8 mouse cellular contexts compared by ENCODE assay signal in genomic region chr5:122059060-122060017, GRCm38 (mm10). TPM values are rescaled to one million over a fixed set of nuclear protein-coding genes. Genes with fewer than 3 reads are reported as not detected.
A peak's percentile ranks its signal among the peaks of the same experiment; 100 is the strongest.
DNase-seq lines count a peak whose midpoint lies in the region; ATAC-seq and TF ChIP-seq lines count a peak whose summit lies in the region.

No protein-coding gene starts in this region.

- no peaks in the 10 kb centered on the region for H3K79me2 ChIP-seq in liver, adult 2 months (ENCODE audit: control insufficient read depth, insufficient read depth, low read length)

- H3K9me3 ChIP-seq in forebrain, embryonic 15.5 days, result no peaks in the 10 kb centered on the region
- peaks cover 4% of the 10 kb centered on the region; the same call in 1 of the 2 replicates for H3K9me3 ChIP-seq in hindbrain, embryonic 12.5 days (replicated peaks)
- H3K9me3 ChIP-seq in midbrain, postnatal 0 days (ENCODE audit: low read length), result no peaks in the 10 kb centered on the region

- H3K27me3 ChIP-seq in forebrain, embryonic 15.5 days, result peaks cover 3% of the 10 kb centered on the region; the same call in 1 of the 2 replicates
- H3K27me3 ChIP-seq in hindbrain, embryonic 12.5 days, result 0 out of 2 replicates have a peak, but pooled peaks cover 4% of the 10 kb centered on the region
- H3K27me3 ChIP-seq in liver, adult 2 months (ENCODE audit: control insufficient read depth, insufficient read depth, low read length), result no peaks in the 10 kb centered on the region; the same call in 1 of the 2 replicates
- H3K27me3 ChIP-seq in midbrain, postnatal 0 days (ENCODE audit: insufficient read depth, low read length), result peaks cover 4% of the 10 kb centered on the region; the same call in 1 of the 2 replicates

- intact Hi-C loops in left cerebral cortex, postnatal 14 days (cut with DNase I), result loop anchor here (1.0 to 5.0 kb wide), 3 partner anchors 112 to 187 kb away; no protein-coding TSS in a partner anchor
- intact Hi-C loops in left cerebral cortex, postnatal 36 days (cut with DNase I), result loop anchor here (5.0 kb wide), 1 partner anchor 112 kb away; no protein-coding TSS in a partner anchor

- TF ChIP-seq CTCF in liver, adult 2 months (IDR thresholded peaks at IDR 0.05; ENCODE audit: low read depth, low read length), result peak; percentile 91
- peak; percentile 87 for TF ChIP-seq CTCF in midbrain, postnatal 0 days (IDR thresholded peaks at IDR 0.05)

- WGBS in forebrain, embryonic 15.5 days, result 25% methylated on average over 39 of the region's 39 CpGs
- 28% methylated on average over 39 of the region's 39 CpGs for WGBS in hindbrain, embryonic 12.5 days
- WGBS in liver, adult 2 months, result 20% methylated on average over 39 of the region's 39 CpGs
- WGBS in midbrain, postnatal 0 days, result 26% methylated on average over 39 of the region's 39 CpGs

- peak; percentile 59 to 66 for DNase-seq in left cerebral cortex, postnatal 14 days (ENCODE audit: low spot score in 2 of 2)
- no peak for DNase-seq in left cerebral cortex, postnatal 36 days (ENCODE audit: low spot score in 2 of 2)
- DNase-seq in cerebellum, adult 11-12 months, result peak; percentile 55
- no peak for DNase-seq in liver, adult 2 months (ENCODE audit: extremely low read depth, low read depth, low spot score)
- DNase-seq in midbrain, postnatal 0 days (ENCODE audit: low spot score), result peak; percentile 79
- DNase-seq in thymus, postnatal 25 days, result peak; percentile 26

- H3K4me2 ChIP-seq in forebrain, embryonic 15.5 days (replicated peaks), result peak overlapping the region; percentile 33
- peak overlapping the region; percentile 39 for H3K4me2 ChIP-seq in hindbrain, embryonic 12.5 days (replicated peaks)
- peak overlapping the region; percentile 51 for H3K4me2 ChIP-seq in midbrain, postnatal 0 days (ENCODE audit: low read depth, low read length, poor library complexity, severe bottlenecking)

- no peaks in the 10 kb centered on the region for H3K36me3 ChIP-seq in forebrain, embryonic 15.5 days
- H3K36me3 ChIP-seq in hindbrain, embryonic 12.5 days, result no peaks in the 10 kb centered on the region
- H3K36me3 ChIP-seq in liver, adult 2 months (ENCODE audit: control insufficient read depth, insufficient read depth, low read length), result no peaks in the 10 kb centered on the region
- H3K36me3 ChIP-seq in midbrain, postnatal 0 days (ENCODE audit: insufficient read depth, low read length), result no peaks in the 10 kb centered on the region

- H3K4me3 ChIP-seq in forebrain, embryonic 15.5 days, result 0 out of 2 replicates have a peak overlapping the region, but pooled peaks have one; percentile 12
- no peak overlapping the region for H3K4me3 ChIP-seq in hindbrain, embryonic 12.5 days
- peak overlapping the region; percentile 51; the same call in 1 of the 2 replicates for H3K4me3 ChIP-seq in liver, adult 2 months (ENCODE audit: insufficient read depth, low read depth, low read length)
- H3K4me3 ChIP-seq in midbrain, postnatal 0 days (ENCODE audit: low read depth, low read length), result peak overlapping the region; percentile 9; the same call in 1 of the 2 replicates

- no peak overlapping the region for H3K9ac ChIP-seq in forebrain, embryonic 15.5 days (replicated peaks)
- no peak overlapping the region for H3K9ac ChIP-seq in hindbrain, embryonic 12.5 days
- peak overlapping the region; percentile 56 for H3K9ac ChIP-seq in liver, adult 2 months (ENCODE audit: low read depth, low read length)
- H3K9ac ChIP-seq in midbrain, postnatal 0 days (replicated peaks; ENCODE audit: low read length, poor library complexity, severe bottlenecking), result 0 out of 2 replicates have a peak overlapping the region, but pooled peaks have one; percentile 13

- H3K4me1 ChIP-seq in forebrain, embryonic 15.5 days, result peaks cover 20% of the 10 kb centered on the region
- H3K4me1 ChIP-seq in hindbrain, embryonic 12.5 days, result peaks cover 18% of the 10 kb centered on the region
- peaks cover 7% of the 10 kb centered on the region for H3K4me1 ChIP-seq in liver, adult 2 months (ENCODE audit: control insufficient read depth, insufficient read depth, low read length)
- no peaks in the 10 kb centered on the region for H3K4me1 ChIP-seq in midbrain, postnatal 0 days (ENCODE audit: insufficient read depth, low read length)

- H3K27ac ChIP-seq in forebrain, embryonic 15.5 days (replicated peaks), result no peak overlapping the region
- no peak overlapping the region for H3K27ac ChIP-seq in hindbrain, embryonic 12.5 days
- H3K27ac ChIP-seq in liver, adult 2 months (replicated peaks; ENCODE audit: insufficient read depth, low read depth, low read length), result no peak overlapping the region
- no peak overlapping the region for H3K27ac ChIP-seq in midbrain, postnatal 0 days (ENCODE audit: low read depth, low read length)

- peak; percentile 23; the same call in 1 of the 2 replicates for ATAC-seq in forebrain, embryonic 15.5 days (replicated peaks)
- peak; percentile 27 for ATAC-seq in hindbrain, embryonic 12.5 days (ENCODE audit: low FRiP score)
- ATAC-seq in midbrain, postnatal 0 days (ENCODE audit: low FRiP score), result no peak

- TF ChIP-seq POLR2A in liver, adult 2 months (IDR thresholded peaks at IDR 0.05; ENCODE audit: extremely low read depth, insufficient read depth, low read length), result no peak

RNA-seq across cellular contexts. Expression of gene Cux2, which starts 9.4 kb away (rescaled TPM):
- total RNA-seq in left cerebral cortex, postnatal 14 days (2021), result 100 to 1,000 TPM; 204 to 256 TPM
- total RNA-seq in left cerebral cortex, postnatal 36 days (2021), result 100 to 1,000 TPM; 187 to 216 TPM
- 32.3 and 33.7 TPM in 2 replicates for polyA plus RNA-seq in forebrain, embryonic 15.5 days (2015; fragmentation: Nextera tagmentation; extraction: Ambion mirVana)
- polyA plus RNA-seq in hindbrain, embryonic 12.5 days (2016; fragmentation: Nextera tagmentation; extraction: Ambion mirVana), result 25.7 and 27.0 TPM in 2 replicates
- 4.1 and 5.9 TPM in 2 replicates for total RNA-seq in liver, adult 2 months (2014; rRNA removed)
- 11.6 and 19.5 TPM in 2 replicates for polyA plus RNA-seq in liver, adult 2 months (2012; rRNA removed)
- 40.1 and 40.2 TPM in 2 replicates for total RNA-seq in midbrain, postnatal 0 days (2014; rRNA removed)
- polyA plus RNA-seq in midbrain, postnatal 0 days (2015; fragmentation: Nextera tagmentation; extraction: Ambion mirVana), result 15.4 and 17.4 TPM in 2 replicates

RNA-seq across cellular contexts. Expression of gene Myl2, which starts 41.4 kb away (rescaled TPM):
- total RNA-seq in left cerebral cortex, postnatal 14 days (2021), result 1 to 10 TPM; 1.3 to 2.0 TPM
- 1 to 10 TPM; 1.3 to 1.6 TPM for total RNA-seq in left cerebral cortex, postnatal 36 days (2021)
- 0.28 and 3.6 TPM in 2 replicates for polyA plus RNA-seq in forebrain, embryonic 15.5 days (2015; fragmentation: Nextera tagmentation; extraction: Ambion mirVana)
- 2.5 and 3.0 TPM in 2 replicates for polyA plus RNA-seq in hindbrain, embryonic 12.5 days (2016; fragmentation: Nextera tagmentation; extraction: Ambion mirVana)
- 0.74 and 3.9 TPM in 2 replicates for total RNA-seq in liver, adult 2 months (2014; rRNA removed)
- polyA plus RNA-seq in liver, adult 2 months (2012; rRNA removed), result not detected in 2 replicates
- 0.55 and 0.99 TPM in 2 replicates for total RNA-seq in midbrain, postnatal 0 days (2014; rRNA removed)
- polyA plus RNA-seq in midbrain, postnatal 0 days (2015; fragmentation: Nextera tagmentation; extraction: Ambion mirVana), result 4.4 and 4.6 TPM in 2 replicates

Comparison
In these comparisons a context has a peak if more than half of its experiments do, and no peak if none do; other contexts are left out.
1. DNase-seq: peak in left cerebral cortex, postnatal 14 days (2 of 2), cerebellum, adult 11-12 months (single experiment), midbrain, postnatal 0 days (single experiment) and thymus, postnatal 25 days (single experiment); none in left cerebral cortex, postnatal 36 days (0 of 2) and liver, adult 2 months (single experiment).
2. H3K9ac ChIP-seq: peak in liver, adult 2 months (single experiment) and midbrain, postnatal 0 days (single experiment); none in forebrain, embryonic 15.5 days (single experiment) and hindbrain, embryonic 12.5 days (single experiment).
3. Peak in every context shown above with its lines, with median percentiles within 50 percentile points of each other: H3K4me2 ChIP-seq.